Mouse (Mus musculus) brain, embryonic 14.5 days (tissue): Measurements from ENCODE around the gene Brd2.

Experiments used
- CTCF ChIP-seq: fragments of 200-500 bp; IDR thresholded peaks from 2 replicates; pipeline ENCODE4 v1.5.1; 2012; ENCODE audit warnings: inconsistent platforms, mild to moderate bottlenecking, moderate library complexity, borderline replicate concordance; ENCODE audit not compliant: insufficient read depth, insufficient read length; ENCODE audit errors: extremely low read depth
- POLR2A ChIP-seq: fragments of 200-500 bp; IDR thresholded peaks from 2 replicates; pipeline ENCODE4 v1.6.1; 2012; ENCODE audit warnings: mild to moderate bottlenecking, inconsistent platforms, borderline replicate concordance; ENCODE audit not compliant: poor library complexity, insufficient read depth, insufficient read length, severe bottlenecking; ENCODE audit errors: extremely low read depth

DNA sequence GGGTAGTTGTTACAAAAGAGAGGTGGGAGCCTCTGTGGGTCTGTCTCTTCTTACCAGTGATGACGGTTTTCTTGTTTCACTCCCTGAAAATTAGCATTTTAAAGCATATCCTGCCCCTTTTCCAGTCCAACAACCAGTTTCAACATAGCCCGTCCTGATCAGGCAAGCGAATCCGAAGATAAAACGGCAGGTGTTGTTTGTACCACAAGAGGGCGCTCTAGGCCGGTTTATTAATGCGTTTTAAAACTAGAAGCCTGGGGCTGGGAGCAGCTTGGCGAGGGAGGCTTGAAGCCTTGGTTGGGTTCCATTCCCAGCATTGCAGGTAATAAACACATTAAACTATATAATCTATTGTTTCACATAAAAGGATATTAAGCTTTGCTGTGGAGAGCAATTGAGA is 44.9 kb downstream of the Brd2 start:
- TF ChIP-seq CTCF (peak; percentile 83), POLR2A (no peak)
